Mouse (Mus musculus): ENCODE results near the gene Abca13. TPM values are rescaled to one million over a fixed set of nuclear protein-coding genes. Genes with fewer than 3 reads are reported as not detected.
"Not testable (repeated sequence)": the region's sequence is repeated elsewhere in the genome, so short reads cannot be mapped to it uniquely, and the experiment has no call there.

Gene Abca13
- 0.61 and 9.4 TPM in 2 replicates for polyA plus RNA-seq (2011; ENCODE audit: insufficient read depth, insufficient read length, low replicate concordance, missing spikeins)

DNA sequence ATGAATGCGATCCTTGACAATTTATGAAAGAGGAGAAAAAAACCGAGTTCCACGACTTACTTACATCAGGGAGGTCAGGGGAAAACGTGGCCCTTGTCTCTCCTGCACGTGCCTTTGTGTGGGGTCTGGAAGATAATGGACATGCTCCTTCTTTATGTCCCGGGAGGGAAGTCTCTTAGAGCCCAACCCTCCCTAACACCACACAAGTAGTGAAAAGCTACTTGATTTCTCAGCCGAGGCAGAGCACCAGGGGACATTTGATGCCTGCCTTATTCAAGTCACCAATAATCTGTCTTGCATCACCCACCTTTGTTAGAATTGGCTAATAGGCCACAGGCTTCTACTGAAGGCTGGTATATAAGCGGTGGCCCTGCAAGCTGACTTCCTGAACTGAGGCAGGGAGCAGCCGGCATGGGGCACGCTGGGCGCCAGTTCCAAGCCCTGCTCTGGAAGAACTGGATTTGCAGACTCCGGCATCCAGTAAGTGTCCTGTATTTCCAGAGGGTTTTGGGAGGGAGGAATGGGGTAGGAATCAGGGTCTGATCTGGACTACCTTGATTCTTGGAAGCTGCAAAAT, at the start of gene Abca13:
Abca13 (plus strand) TSS at position 388 of the 577 bp plus-strand sequence.
- WGBS: 40% methylated on average over 12 of the region's 12 CpGs
- peak; percentile 60; the same call in 1 of the 2 replicates for TF ChIP-seq POLR2A (IDR thresholded peaks at IDR 0.05; ENCODE audit: borderline replicate concordance, control insufficient read depth, low read depth, low read length)
- no peak for TF ChIP-seq CTCF (IDR thresholded peaks at IDR 0.05; ENCODE audit: control insufficient read depth, insufficient read depth, low read length)
- Histone ChIP-seq H3K4me1 (ENCODE audit: control insufficient read depth, insufficient read depth, low read length) (no peaks in the 10 kb centered on the region; the same call in 1 of the 2 replicates), H3K4me3 (replicated peaks; ENCODE audit: control insufficient read depth, low read depth, low read length) (peak within 1 kb of the TSS; percentile 64), H3K27ac (ENCODE audit: control insufficient read depth, insufficient read depth, low read depth, low read length, poor library complexity) (peak within 1 kb of the TSS; percentile 83)

DNA sequence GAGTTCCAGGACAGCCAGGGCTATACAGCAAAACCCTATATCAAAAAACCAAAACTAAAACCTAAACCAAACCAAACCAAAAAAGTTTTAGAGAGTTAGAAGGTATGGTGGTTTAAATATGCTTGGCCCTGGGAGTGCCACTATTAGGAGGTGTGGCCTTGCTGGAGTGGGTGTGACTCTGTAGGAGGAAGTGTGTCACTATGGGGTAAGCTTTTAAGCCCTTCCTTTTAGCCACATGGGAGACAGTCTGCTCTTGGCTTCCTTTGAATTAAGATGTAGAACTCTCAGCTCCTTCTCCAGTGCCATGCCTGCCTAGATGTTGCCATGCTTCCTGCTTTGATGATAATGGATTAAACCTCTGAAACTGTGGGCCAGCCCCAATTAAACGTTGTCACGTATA, 46.6 kb upstream of the Abca13 start:
- H3K4me3 ChIP-seq (replicated peaks; ENCODE audit: control insufficient read depth, low read depth, low read length): no peak overlapping the region
- H3K27ac ChIP-seq (ENCODE audit: control insufficient read depth, insufficient read depth, low read depth, low read length, poor library complexity): no peak overlapping the region
- TF ChIP-seq POLR2A (IDR thresholded peaks at IDR 0.05; ENCODE audit: borderline replicate concordance, control insufficient read depth, low read depth, low read length) (no peak), CTCF (IDR thresholded peaks at IDR 0.05; ENCODE audit: control insufficient read depth, insufficient read depth, low read length) (no peak)
- peaks cover 2% of the 10 kb centered on the region; the same call in 1 of the 2 replicates for H3K4me1 ChIP-seq (ENCODE audit: control insufficient read depth, insufficient read depth, low read length)
- WGBS: 87% methylated on average over 2 of the region's 2 CpGs

DNA sequence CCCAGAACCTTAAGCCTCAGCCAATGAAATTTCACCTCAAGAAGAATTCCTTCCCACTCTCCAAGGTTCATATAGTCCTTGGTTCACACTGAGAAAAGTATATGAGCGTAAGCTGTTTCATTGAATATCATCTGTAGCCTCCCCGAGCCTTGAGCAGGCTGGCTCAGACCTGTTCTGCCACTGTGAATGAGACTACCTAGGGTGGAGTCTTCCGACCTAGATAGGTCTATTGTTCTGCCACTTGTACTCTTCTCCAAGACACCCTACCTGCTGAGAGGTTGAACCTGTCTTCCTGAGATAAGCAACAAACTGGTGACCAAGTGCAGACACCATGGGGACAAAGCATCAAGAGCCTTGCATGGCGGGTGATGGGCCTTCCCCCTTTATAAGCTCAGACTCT, 45.6 kb upstream of the Abca13 start:
- TF ChIP-seq POLR2A (IDR thresholded peaks at IDR 0.05; ENCODE audit: borderline replicate concordance, control insufficient read depth, low read depth, low read length) (no peak), CTCF (IDR thresholded peaks at IDR 0.05; ENCODE audit: control insufficient read depth, insufficient read depth, low read length) (no peak)
- Histone ChIP-seq H3K27ac (ENCODE audit: control insufficient read depth, insufficient read depth, low read depth, low read length, poor library complexity) (no peak overlapping the region), H3K4me3 (replicated peaks; ENCODE audit: control insufficient read depth, low read depth, low read length) (no peak overlapping the region), H3K4me1 (ENCODE audit: control insufficient read depth, insufficient read depth, low read length) (peaks cover 2% of the 10 kb centered on the region; the same call in 1 of the 2 replicates)
- WGBS: 86% methylated on average over 4 of the region's 4 CpGs

DNA sequence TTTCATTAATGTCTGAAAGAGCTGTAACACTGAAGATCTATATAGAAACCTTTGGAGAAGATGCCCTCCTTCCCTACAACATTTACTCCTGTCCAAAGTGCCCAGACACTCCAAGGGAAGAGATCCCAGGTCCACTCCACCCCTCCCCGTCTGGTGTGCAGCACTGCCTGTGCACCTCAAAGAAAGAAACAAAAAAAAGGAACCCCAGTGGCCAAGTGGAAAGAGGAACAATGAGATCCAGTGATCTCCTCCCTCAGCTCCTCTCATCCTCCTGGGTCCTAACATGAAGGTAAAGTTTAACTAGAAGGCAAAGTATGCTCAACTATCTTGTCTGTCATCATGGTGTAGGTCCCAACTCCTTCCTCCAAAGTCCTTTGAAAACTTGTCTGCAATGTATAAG, 45.1 kb upstream of the Abca13 start:
- Histone ChIP-seq H3K4me1 (ENCODE audit: control insufficient read depth, insufficient read depth, low read length) (peaks cover 2% of the 10 kb centered on the region; the same call in 1 of the 2 replicates), H3K4me3 (replicated peaks; ENCODE audit: control insufficient read depth, low read depth, low read length) (no peak overlapping the region), H3K27ac (ENCODE audit: control insufficient read depth, insufficient read depth, low read depth, low read length, poor library complexity) (no peak overlapping the region)
- 29% methylated on average over 1 of the region's 1 CpGs for WGBS
- TF ChIP-seq POLR2A (IDR thresholded peaks at IDR 0.05; ENCODE audit: borderline replicate concordance, control insufficient read depth, low read depth, low read length) (no peak), CTCF (IDR thresholded peaks at IDR 0.05; ENCODE audit: control insufficient read depth, insufficient read depth, low read length) (no peak)

DNA sequence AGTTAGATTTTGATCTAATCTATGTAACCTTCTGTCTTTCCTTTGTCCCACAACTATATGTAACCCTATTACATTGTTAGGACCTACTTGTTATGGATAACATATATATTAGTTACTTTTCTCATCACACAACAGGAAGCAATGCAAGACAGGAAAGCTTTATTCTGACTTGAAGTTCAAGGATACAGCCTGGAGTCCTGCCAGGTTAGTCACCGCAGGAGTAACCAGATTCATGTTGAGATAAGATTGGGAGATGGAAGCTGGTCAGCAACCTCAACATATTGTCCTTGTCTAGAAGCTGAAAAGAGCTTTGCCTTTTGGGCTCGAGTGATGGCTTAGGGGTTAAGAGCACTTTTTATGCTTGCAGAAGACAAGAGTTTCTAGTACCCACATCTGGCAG, 43.5 kb upstream of the Abca13 start:
- peaks cover 2% of the 10 kb centered on the region; the same call in 1 of the 2 replicates for H3K4me1 ChIP-seq (ENCODE audit: control insufficient read depth, insufficient read depth, low read length)
- TF ChIP-seq POLR2A (IDR thresholded peaks at IDR 0.05; ENCODE audit: borderline replicate concordance, control insufficient read depth, low read depth, low read length): no peak
- no peak for TF ChIP-seq CTCF (IDR thresholded peaks at IDR 0.05; ENCODE audit: control insufficient read depth, insufficient read depth, low read length)
- H3K4me3 ChIP-seq (replicated peaks; ENCODE audit: control insufficient read depth, low read depth, low read length): no peak overlapping the region
- H3K27ac ChIP-seq (ENCODE audit: control insufficient read depth, insufficient read depth, low read depth, low read length, poor library complexity): no peak overlapping the region
- 50% methylated on average over 2 of the region's 2 CpGs for WGBS

DNA sequence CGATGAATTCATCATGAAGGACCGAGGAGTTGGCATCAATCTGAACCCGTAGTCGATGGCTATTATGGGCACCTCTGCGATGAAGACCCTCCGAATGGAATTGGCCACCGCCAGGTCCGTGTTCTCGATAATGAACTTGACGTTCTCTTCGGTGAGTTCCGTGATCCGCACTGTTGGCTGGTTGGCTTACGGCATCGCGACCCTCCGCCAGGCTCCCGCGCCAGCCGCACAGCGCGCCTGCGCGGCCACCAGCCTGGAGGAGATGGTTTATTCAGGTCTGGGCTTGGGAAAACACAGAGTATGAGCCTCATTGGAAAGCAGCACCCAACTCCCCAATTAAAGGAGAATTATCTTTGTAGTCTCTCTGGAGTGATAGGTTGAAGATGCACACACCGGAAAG, 41.3 kb upstream of the Abca13 start:
- H3K4me3 ChIP-seq (replicated peaks; ENCODE audit: control insufficient read depth, low read depth, low read length); H3K27ac ChIP-seq (ENCODE audit: control insufficient read depth, insufficient read depth, low read depth, low read length, poor library complexity); H3K4me1 ChIP-seq (ENCODE audit: control insufficient read depth, insufficient read depth, low read length): not testable (repeated sequence)
- 79% methylated on average over 25 of the region's 25 CpGs for WGBS

DNA sequence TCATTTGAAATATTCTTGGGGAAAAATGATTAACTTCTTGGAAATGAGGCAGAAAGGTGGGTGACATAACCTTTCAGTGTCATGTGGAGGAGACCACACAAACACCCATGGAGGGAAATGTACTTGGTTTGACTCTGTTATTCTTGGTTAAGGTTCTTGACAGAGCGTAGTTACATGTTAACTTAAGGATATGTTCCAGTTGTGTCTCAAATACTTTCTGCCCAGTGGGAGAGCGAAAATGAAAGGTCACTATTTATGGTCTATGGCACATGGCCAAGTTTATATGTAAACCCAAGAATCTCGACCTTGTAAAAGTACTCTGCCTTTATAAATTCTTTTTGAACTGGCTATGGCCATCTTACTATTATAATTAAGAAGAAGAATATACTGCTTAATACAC, 31.8 kb upstream of the Abca13 start:
- Histone ChIP-seq H3K4me1 (ENCODE audit: control insufficient read depth, insufficient read depth, low read length) (no peaks in the 10 kb centered on the region), H3K27ac (ENCODE audit: control insufficient read depth, insufficient read depth, low read depth, low read length, poor library complexity) (no peak overlapping the region), H3K4me3 (replicated peaks; ENCODE audit: control insufficient read depth, low read depth, low read length) (no peak overlapping the region)
- 51% methylated on average over 3 of the region's 3 CpGs for WGBS
- TF ChIP-seq POLR2A (IDR thresholded peaks at IDR 0.05; ENCODE audit: borderline replicate concordance, control insufficient read depth, low read depth, low read length): no peak
- no peak for TF ChIP-seq CTCF (IDR thresholded peaks at IDR 0.05; ENCODE audit: control insufficient read depth, insufficient read depth, low read length)

DNA sequence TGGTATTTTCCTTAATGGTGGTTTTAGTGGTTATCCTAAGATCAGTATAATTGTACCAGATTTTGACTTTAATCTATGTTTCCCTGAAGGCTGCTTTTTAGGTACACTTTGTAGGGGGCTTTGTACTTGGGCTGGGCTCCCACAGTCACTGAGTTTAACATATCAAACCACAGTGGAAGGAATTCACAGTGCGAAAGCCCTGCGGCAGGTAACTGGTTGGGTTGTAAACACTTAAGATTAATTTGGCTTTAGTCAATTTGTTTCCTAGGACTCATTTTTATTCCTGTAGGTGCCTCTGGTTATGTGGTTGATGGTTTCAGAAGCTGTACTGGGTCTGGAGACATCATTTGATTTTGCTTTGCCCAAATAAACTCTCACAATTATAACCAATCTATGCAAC, 24.4 kb upstream of the Abca13 start:
- Histone ChIP-seq H3K4me1 (ENCODE audit: control insufficient read depth, insufficient read depth, low read length) (no peaks in the 10 kb centered on the region), H3K4me3 (replicated peaks; ENCODE audit: control insufficient read depth, low read depth, low read length) (no peak overlapping the region), H3K27ac (ENCODE audit: control insufficient read depth, insufficient read depth, low read depth, low read length, poor library complexity) (no peak overlapping the region)
- TF ChIP-seq POLR2A (IDR thresholded peaks at IDR 0.05; ENCODE audit: borderline replicate concordance, control insufficient read depth, low read depth, low read length) (no peak), CTCF (IDR thresholded peaks at IDR 0.05; ENCODE audit: control insufficient read depth, insufficient read depth, low read length) (no peak)
- WGBS: 100% methylated on average over 2 of the region's 2 CpGs

DNA sequence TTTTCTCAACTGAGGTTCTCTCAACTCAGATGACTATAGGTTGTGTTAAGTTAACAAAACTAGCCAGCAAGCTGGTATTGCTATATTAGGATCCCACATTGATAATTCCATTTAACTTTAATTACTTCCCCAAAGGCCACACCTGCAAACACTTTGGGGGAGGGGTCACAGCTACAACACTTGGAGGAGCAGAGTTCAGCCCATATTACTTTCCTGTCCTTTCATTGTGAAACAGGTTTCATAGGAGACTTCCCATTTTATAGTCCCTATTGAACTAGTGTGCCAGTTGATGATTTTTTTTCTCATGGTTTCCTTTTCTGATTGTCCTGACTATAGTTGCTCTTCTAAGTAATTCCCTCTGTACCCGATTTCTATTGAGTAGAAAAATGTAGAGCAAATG, 10.3 kb upstream of the Abca13 start:
- no peak for TF ChIP-seq POLR2A (IDR thresholded peaks at IDR 0.05; ENCODE audit: borderline replicate concordance, control insufficient read depth, low read depth, low read length)
- TF ChIP-seq CTCF (IDR thresholded peaks at IDR 0.05; ENCODE audit: control insufficient read depth, insufficient read depth, low read length): no peak
- no peak overlapping the region for H3K27ac ChIP-seq (ENCODE audit: control insufficient read depth, insufficient read depth, low read depth, low read length, poor library complexity)
- no peak overlapping the region for H3K4me3 ChIP-seq (replicated peaks; ENCODE audit: control insufficient read depth, low read depth, low read length)
- WGBS: 35% methylated on average over 1 of the region's 1 CpGs
- H3K4me1 ChIP-seq (ENCODE audit: control insufficient read depth, insufficient read depth, low read length): no peaks in the 10 kb centered on the region; the same call in 1 of the 2 replicates

DNA sequence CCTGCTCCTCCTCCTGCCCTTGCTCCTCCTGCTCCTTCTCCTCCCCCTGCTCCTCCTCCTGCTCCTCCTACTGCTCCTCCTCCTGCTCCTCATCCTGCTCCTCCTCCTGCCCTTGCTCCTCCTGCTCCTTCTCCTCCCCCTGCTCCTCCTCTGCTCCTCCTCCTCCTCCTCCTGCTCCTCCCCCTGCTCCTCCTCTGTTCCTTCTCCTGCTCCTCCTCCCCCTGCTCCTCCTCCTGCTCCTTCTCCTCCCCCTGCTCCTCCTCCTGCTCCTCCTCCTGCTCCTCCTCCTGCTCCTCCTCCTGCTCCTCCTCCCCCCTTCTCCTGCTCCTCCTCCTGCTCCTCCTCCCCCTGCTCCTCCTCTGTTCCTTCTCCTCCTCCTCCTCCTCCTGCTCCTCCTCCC, 2.3 kb upstream of the Abca13 start:
- H3K4me1 ChIP-seq (ENCODE audit: control insufficient read depth, insufficient read depth, low read length); H3K4me3 ChIP-seq (replicated peaks; ENCODE audit: control insufficient read depth, low read depth, low read length): not testable (repeated sequence)
- peak overlapping the region; percentile 61 for H3K27ac ChIP-seq (ENCODE audit: control insufficient read depth, insufficient read depth, low read depth, low read length, poor library complexity)
